Mouse (Mus musculus) spleen, adult 2 months (tissue): ENCODE measurements around the gene Srebf2.

Source experiments
- CTCF ChIP-seq: fragments of 200-500 bp; IDR thresholded peaks from 2 replicates; pipeline ENCODE4 v1.5.1; 2011; ENCODE audit warnings: mild to moderate bottlenecking, inconsistent platforms; ENCODE audit not compliant: insufficient read depth, insufficient read length, insufficient replicate concordance; ENCODE audit errors: extremely low read depth
- POLR2A ChIP-seq: fragments of 200-500 bp; IDR thresholded peaks from 2 replicates; pipeline ENCODE4 v1.6.1; 2011; ENCODE audit warnings: low read depth, low read length, inconsistent platforms

GRCm38 (mm10) chr15:82185062-82185783 is 38.2 kb downstream of the Srebf2 start:
- no peak for TF ChIP-seq POLR2A
- no peak for TF ChIP-seq CTCF
